Mouse (Mus musculus) testis, adult 2 months (tissue): ENCODE measurements around the gene Zfp422.

ENCODE experiments used
- CTCF ChIP-seq: fragments of 200-500 bp; IDR thresholded peaks from 2 replicates; pipeline ENCODE4 v1.5.1; 2012; ENCODE audit warnings: low read depth, mild to moderate bottlenecking, inconsistent platforms, low read length, moderate library complexity; ENCODE audit not compliant: control insufficient read depth, insufficient read depth, insufficient replicate concordance
- POLR2A ChIP-seq: fragments of 200-500 bp; IDR thresholded peaks from 2 replicates; pipeline ENCODE4 v1.6.1; 2012; ENCODE audit warnings: low read depth, mild to moderate bottlenecking, inconsistent platforms, low read length, moderate library complexity; ENCODE audit not compliant: control insufficient read depth

DNA sequence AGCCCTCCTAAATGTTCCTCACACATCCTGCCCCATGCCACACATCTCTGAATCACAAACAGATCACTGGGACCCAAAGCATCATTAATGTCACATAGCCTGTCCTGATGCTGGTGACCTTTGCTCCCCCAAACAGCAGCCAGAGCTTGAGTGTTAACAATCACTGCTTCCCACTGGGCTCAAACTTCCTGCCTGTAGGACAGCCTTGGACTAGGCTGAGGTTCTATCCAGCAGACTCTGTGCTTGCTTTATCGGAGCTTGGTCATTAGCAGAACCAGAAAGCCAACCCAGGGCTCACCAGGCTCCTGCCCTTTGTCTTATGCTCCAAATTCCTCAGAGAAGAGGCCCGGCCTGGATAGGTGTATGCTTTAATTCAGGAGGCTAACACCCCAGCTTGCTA, 10.1 kb upstream of the Zfp422 start:
- TF ChIP-seq CTCF (no peak), POLR2A (no peak)
